Mouse (Mus musculus) CH12.LX (cell line): ENCODE results near the gene Scpep1. TPM values are rescaled to one million over a fixed set of nuclear protein-coding genes. Genes with fewer than 3 reads are reported as not detected.

Experiments used
- DNase-seq: peaks from one replicate; pipeline ENCODE4 v3.0.0-alpha.2; 2013; ENCODE audit errors: extremely low read depth
- H3K27ac ChIP-seq: 2 replicates; pipeline ENCODE4 v1.5.1; 2012; ENCODE audit warnings: low read depth, mild to moderate bottlenecking, control low read depth, moderate library complexity; ENCODE audit not compliant: insufficient read depth
- H3K27me3 ChIP-seq: replicated peaks from 2 replicates; pipeline ENCODE3; 2012; ENCODE audit warnings: inconsistent platforms
- H3K36me3 ChIP-seq, 2 experiments: replicated peaks in 1 of 2; 2 replicates each; pipeline versions ENCODE3 to v1.6.1; 2012; ENCODE audit warnings: inconsistent platforms in 1 of 2, low read length in 1 of 2, mild to moderate bottlenecking in 1 of 2, mixed read lengths in 1 of 2, moderate library complexity in 1 of 2; ENCODE audit not compliant: control insufficient read depth in 1 of 2, insufficient read depth in 1 of 2
- H3K4me1 ChIP-seq, 2 experiments: 2 replicates each; pipeline ENCODE4 v1.6.1; 2012; ENCODE audit warnings: inconsistent platforms in 1 of 2, moderate library complexity in 1 of 2; ENCODE audit not compliant: insufficient read depth in 2 of 2, control insufficient read depth in 1 of 2
- H3K4me2 ChIP-seq: 2 replicates; pipeline ENCODE4 v1.6.1; 2012; ENCODE audit warnings: low read depth, mild to moderate bottlenecking, control low read depth; ENCODE audit not compliant: poor library complexity, insufficient read depth, severe bottlenecking
- H3K4me3 ChIP-seq, 3 experiments: fragments of 150-350 bp in 1 of 3; sonication (generic) in 1 of 3; replicated peaks in 1 of 3; 2 replicates each; pipeline versions ENCODE3 to v1.5.1; 2011 to 2012; ENCODE audit warnings: low read depth in 2 of 3, low read length in 2 of 3, mild to moderate bottlenecking in 2 of 3, moderate library complexity in 2 of 3, control low read depth in 1 of 3, improper control_type of control experiment in 1 of 3, inconsistent platforms in 1 of 3, mixed read lengths in 1 of 3; ENCODE audit not compliant: poor library complexity in 1 of 3
- H3K79me2 ChIP-seq: replicated peaks from 2 replicates; pipeline ENCODE4 v1.6.1; 2012; ENCODE audit warnings: mild to moderate bottlenecking, moderate library complexity; ENCODE audit not compliant: control insufficient read depth, poor library complexity, insufficient read depth, severe bottlenecking; ENCODE audit errors: extremely low read depth
- H3K9ac ChIP-seq: 2 replicates; pipeline ENCODE4 v1.6.1; 2012; ENCODE audit warnings: low read depth, mild to moderate bottlenecking, control low read depth, moderate library complexity; ENCODE audit not compliant: insufficient read depth
- H3K9me3 ChIP-seq: replicated peaks from 2 replicates; pipeline ENCODE3; 2012; ENCODE audit warnings: low read length, inconsistent platforms, mixed read lengths
- CHD1 ChIP-seq: IDR thresholded peaks from 2 replicates; pipeline ENCODE4 v1.6.1; 2012; ENCODE audit warnings: low read depth, low read length, improper control_type of control experiment, inconsistent platforms
- E2F4 ChIP-seq: IDR thresholded peaks from 2 replicates; pipeline ENCODE4 v1.6.1; 2011; ENCODE audit warnings: low read depth, low read length, improper control_type of control experiment; ENCODE audit not compliant: insufficient replicate concordance
- ETS1 ChIP-seq: conservative IDR thresholded peaks from 2 replicates; pipeline ENCODE4 v1.6.1; 2012; ENCODE audit warnings: low read depth, mild to moderate bottlenecking, inconsistent platforms, low read length, improper control_type of control experiment, moderate library complexity
- KAT2A ChIP-seq: IDR thresholded peaks from 2 replicates; pipeline ENCODE4 v1.6.1; 2012; ENCODE audit warnings: low read length, improper control_type of control experiment, inconsistent platforms; ENCODE audit not compliant: insufficient replicate concordance
- MAZ ChIP-seq: IDR thresholded peaks from 2 replicates; pipeline ENCODE4 v1.6.1; 2012; ENCODE audit warnings: low read depth, mild to moderate bottlenecking, inconsistent platforms, low read length, improper control_type of control experiment, moderate library complexity
- MEF2A ChIP-seq: IDR thresholded peaks from 2 replicates; pipeline ENCODE4 v1.6.1; 2014; ENCODE audit warnings: low read depth, mild to moderate bottlenecking, inconsistent platforms, low read length, improper control_type of control experiment, borderline replicate concordance
- NELFE ChIP-seq: IDR thresholded peaks from 2 replicates; pipeline ENCODE4 v1.6.1; 2011; ENCODE audit warnings: low read depth, low read length, improper control_type of control experiment
- NRF1 ChIP-seq: IDR thresholded peaks from 2 replicates; pipeline ENCODE4 v1.6.1; 2014; ENCODE audit warnings: low read depth, mild to moderate bottlenecking, inconsistent platforms, low read length, improper control_type of control experiment, moderate library complexity
- SIN3A ChIP-seq: IDR thresholded peaks from 2 replicates; pipeline ENCODE4 v1.6.1; 2012; ENCODE audit warnings: low read length, improper control_type of control experiment, inconsistent platforms
- TCF12 ChIP-seq: IDR thresholded peaks from 2 replicates; pipeline ENCODE4 v1.6.1; 2014; ENCODE audit warnings: low read depth, mild to moderate bottlenecking, inconsistent platforms, low read length, improper control_type of control experiment
- ZMIZ1 ChIP-seq: IDR thresholded peaks from 2 replicates; pipeline ENCODE4 v1.6.1; 2012; ENCODE audit warnings: low read depth, mild to moderate bottlenecking, inconsistent platforms, low read length, improper control_type of control experiment
- ZNF384 ChIP-seq: IDR thresholded peaks from 2 replicates; pipeline ENCODE4 v1.6.1; 2012; ENCODE audit warnings: low read depth, low read length, improper control_type of control experiment, inconsistent platforms
- dilution Hi-C: fragments of 300-500 bp; cut with MboI; formaldehyde crosslinking; loops from 2 replicates; pipeline ENCODE4 v1.14.3; 2020; ENCODE audit warnings: low sequenced_read_pairs; ENCODE audit not compliant: extremely low pct_unique_long_range_greater_than_20kb, extremely low pct_ligation_motif_present
- in situ Hi-C: fragments of 300-500 bp; cut with MboI; formaldehyde crosslinking; loops from 3 replicates; pipeline ENCODE4 v1.14.3; 2019; ENCODE audit warnings: low sequenced_read_pairs, low pct_ligation_motif_present, low pct_unique_long_range_greater_than_20kb, mixed read lengths
- polyA plus RNA-seq: library from polyadenylated mRNA; unstranded; fragments of >175 nt; gene quantifications from 2 replicates; pipeline ENCODE4 v1.2.1, GENCODE M21; 2012; ENCODE audit warnings: low read depth; ENCODE audit not compliant: insufficient read length
- total RNA-seq, 2 experiments: library from RNA; depleted of rRNA; stranded (reverse); fragments of 300-350 nt in 1 of 2; fragments of >200 nt in 1 of 2; gene quantifications; 2 replicates each; pipeline ENCODE4 v1.2.3; 2012 to 2014

Gene Scpep1
- total and polyA plus RNA-seq, 3 experiments, result 84.5 to 210 (median 121) TPM

DNA sequence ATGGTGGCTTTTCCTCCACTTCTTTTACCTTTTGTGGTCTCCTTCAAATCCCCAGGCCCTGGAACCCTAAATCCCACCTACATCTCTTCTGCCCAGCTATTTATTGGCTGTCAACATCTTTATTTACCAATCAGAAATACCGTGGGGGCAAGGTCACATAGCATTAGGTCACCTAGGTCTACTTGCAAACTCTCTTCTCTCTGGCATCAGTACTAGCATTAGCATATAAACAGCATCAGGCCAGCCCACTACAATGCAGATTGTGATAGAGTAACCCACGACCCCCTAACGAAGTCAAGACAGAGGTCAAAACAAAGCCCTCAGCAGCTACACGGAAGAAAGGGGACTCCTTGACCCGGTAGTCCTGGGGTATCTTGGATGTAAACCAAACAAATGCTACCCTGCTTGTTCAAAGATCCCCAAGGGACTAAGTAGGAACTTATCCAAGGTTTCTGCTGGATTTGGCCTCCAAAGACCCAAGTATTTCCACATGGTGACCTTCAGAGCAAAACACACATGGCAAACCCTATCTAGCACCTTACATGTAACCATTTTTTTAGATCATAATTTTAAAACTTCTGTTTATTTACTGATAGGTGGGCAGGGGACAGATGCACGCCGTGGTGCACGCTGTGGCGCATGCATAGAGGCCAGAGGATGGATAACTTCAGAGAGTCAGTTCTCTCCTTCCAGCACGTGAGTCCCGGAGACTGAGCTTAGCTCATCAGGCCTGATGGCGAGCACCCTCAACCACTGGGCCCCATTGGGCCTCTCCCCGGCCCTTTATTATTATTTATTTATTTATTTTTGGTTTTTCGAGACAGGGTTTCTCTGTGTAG is 23.4 kb downstream of the Scpep1 start:
- no peak overlapping the region for H3K27ac ChIP-seq
- TF ChIP-seq MEF2A, result no peak
- no peak for TF ChIP-seq MAZ
- TF ChIP-seq SIN3A, result no peak
- TF ChIP-seq NELFE, result no peak
- no peak for TF ChIP-seq ZMIZ1
- TF ChIP-seq E2F4, result no peak
- no peak for TF ChIP-seq ETS1
- no peaks in the 10 kb centered on the region for H3K79me2 ChIP-seq
- in situ Hi-C loops (no loop called here), dilution Hi-C loops (no loop called here)
- H3K4me1 ChIP-seq, result no peaks in the 10 kb centered on the region
- H3K4me2 ChIP-seq, result no peak overlapping the region
- H3K27me3 ChIP-seq, result no peaks in the 10 kb centered on the region
- no peak overlapping the region for H3K4me3 ChIP-seq
- no peaks in the 10 kb centered on the region for H3K9me3 ChIP-seq
- H3K36me3 ChIP-seq, result peaks cover 83 to 90% of the 10 kb centered on the region in 2 experiments
- DNase-seq, result no peak
- no peak overlapping the region for H3K9ac ChIP-seq

DNA sequence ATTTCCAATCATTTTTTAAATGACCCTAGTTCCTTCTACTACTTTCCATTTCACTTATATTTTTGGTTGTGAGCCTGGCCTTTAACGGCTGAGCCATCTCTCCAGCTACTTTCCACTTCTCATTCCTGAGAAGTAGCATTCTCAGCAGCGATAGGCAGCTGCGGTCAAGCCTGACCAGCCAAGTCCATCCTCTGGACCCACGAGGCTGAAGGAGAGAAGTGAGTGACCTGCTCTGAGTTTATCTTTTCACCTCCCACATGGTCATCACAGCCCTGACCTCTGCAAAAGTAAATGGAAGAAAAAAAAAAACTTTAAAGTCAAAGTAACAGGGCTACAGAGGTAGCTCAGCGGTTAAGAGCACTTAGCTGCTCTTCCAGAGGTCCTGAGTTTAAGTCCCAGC is 28.7 kb downstream of the Scpep1 start:
- TF ChIP-seq NRF1 (no peak), SIN3A (no peak), ZNF384 (no peak), CHD1 (no peak), KAT2A (no peak), TCF12 (no peak), NELFE (no peak)
- Histone ChIP-seq H3K36me3 (peaks cover 75 to 90% of the 10 kb centered on the region in 2 experiments), H3K27me3 (no peaks in the 10 kb centered on the region), H3K4me2 (no peak overlapping the region), H3K4me1 (no peaks in the 10 kb centered on the region), H3K27ac (no peak overlapping the region), H3K79me2 (no peaks in the 10 kb centered on the region), H3K9ac (no peak overlapping the region), H3K9me3 (no peaks in the 10 kb centered on the region), H3K4me3 (no peak overlapping the region)
- in situ Hi-C loops, result no loop called here
- dilution Hi-C loops, result no loop called here
- no peak for DNase-seq
